Mouse (Mus musculus): Measurements from ENCODE around the gene Fbxw7. TPM values are rescaled to one million over a fixed set of nuclear protein-coding genes. Genes with fewer than 3 reads are reported as not detected.

Gene Fbxw7
- total and polyA plus RNA-seq, 3 experiments = 28.5 to 31.3 (median 29.8) TPM

GRCm38 (mm10) chr3:84841271-84841670, 26.2 kb downstream of the Fbxw7 start:
- in situ Hi-C loops (cut with MboI; ENCODE audit: low pct_ligation_motif_present, low pct_unique_long_range_greater_than_20kb, low sequenced_read_pairs) = loop anchor here (10.0 kb wide), 1 partner anchor 136 kb away; no protein-coding TSS in a partner anchor
- Histone ChIP-seq H3K79me2 (replicated peaks; ENCODE audit: control insufficient read depth, extremely low read depth, insufficient read depth, poor library complexity, severe bottlenecking) (peaks cover 26% of the 10 kb centered on the region), H3K36me3 (replicated peaks in 1 of 2; ENCODE audit: control insufficient read depth in 1 of 2, insufficient read depth in 1 of 2, low read length in 1 of 2) (peaks cover 9 to 31% of the 10 kb centered on the region in 2 experiments), H3K9me3 (replicated peaks; ENCODE audit: low read length) (no peaks in the 10 kb centered on the region), H3K4me1 (ENCODE audit: control insufficient read depth in 1 of 2, insufficient read depth in 2 of 2) (peaks cover 10 to 52% of the 10 kb centered on the region in 2 experiments; a peak in 3 of 4 replicates), H3K4me2 (ENCODE audit: insufficient read depth, low read depth, poor library complexity, severe bottlenecking) (no peak overlapping the region), H3K27ac (ENCODE audit: insufficient read depth, low read depth) (no peak overlapping the region), H3K9ac (ENCODE audit: insufficient read depth, low read depth) (no peak overlapping the region), H3K27me3 (replicated peaks) (no peaks in the 10 kb centered on the region), H3K4me3 (replicated peaks in 1 of 3; ENCODE audit: low read depth in 2 of 3, low read length in 2 of 3, poor library complexity in 1 of 3) (no peak overlapping the region)
- no peak for DNase-seq (ENCODE audit: extremely low read depth)
- dilution Hi-C loops (cut with MboI; ENCODE audit: extremely low pct_ligation_motif_present, extremely low pct_unique_long_range_greater_than_20kb, low sequenced_read_pairs) = no loop called here
- TF ChIP-seq E2F4 (IDR thresholded peaks at IDR 0.05; ENCODE audit: insufficient replicate concordance, low read depth, low read length) (no peak), HCFC1 (IDR thresholded peaks at IDR 0.05; ENCODE audit: low read depth, low read length) (no peak), MYC (IDR thresholded peaks at IDR 0.05; ENCODE audit: low read depth, low read length) (no peak), CTCF (conservative IDR thresholded peaks at IDR 0.05 in 1 of 2, IDR thresholded peaks at IDR 0.05 in 1 of 2; ENCODE audit: low read depth in 2 of 2, low read length in 2 of 2) (no peak), NRF1 (IDR thresholded peaks at IDR 0.05; ENCODE audit: low read depth, low read length) (no peak), ELF1 (IDR thresholded peaks at IDR 0.05; ENCODE audit: low read depth, low read length) (no peak), MXI1 (IDR thresholded peaks at IDR 0.05; ENCODE audit: low read depth, low read length) (no peak), RCOR1 (conservative IDR thresholded peaks at IDR 0.05; ENCODE audit: low read depth, low read length) (no peak), BHLHE40 (IDR thresholded peaks at IDR 0.05; ENCODE audit: low read depth, low read length) (no peak), SMC3 (IDR thresholded peaks at IDR 0.05; ENCODE audit: low read depth, low read length) (no peak), TBP (conservative IDR thresholded peaks at IDR 0.05; ENCODE audit: low read depth, low read length) (no peak), EP300 (IDR thresholded peaks at IDR 0.05; ENCODE audit: low read length) (no peak), IRF4 (IDR thresholded peaks at IDR 0.05; ENCODE audit: low read depth, low read length) (no peak), ETS1 (conservative IDR thresholded peaks at IDR 0.05; ENCODE audit: low read depth, low read length) (no peak), USF1 (IDR thresholded peaks at IDR 0.05; ENCODE audit: low read depth, low read length) (no peak)

DNA sequence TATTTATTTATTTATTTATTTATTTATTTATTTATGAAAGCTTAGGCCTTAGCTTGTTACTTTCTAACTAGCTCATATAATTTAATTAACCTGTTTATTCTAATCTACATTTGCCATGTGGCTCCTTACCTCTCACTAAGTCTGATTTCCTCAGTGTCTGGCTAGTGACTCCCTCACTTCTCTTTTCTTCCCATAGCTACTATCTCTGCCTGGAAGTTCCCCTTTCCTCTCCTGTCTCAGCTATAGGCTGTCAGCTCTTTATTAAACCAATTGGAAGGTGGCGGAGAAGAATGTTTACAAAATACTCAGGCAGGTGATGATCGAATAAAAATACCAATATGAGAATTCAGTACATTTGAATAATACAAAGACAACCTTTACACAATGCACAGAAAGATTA, 27.7 kb downstream of the Fbxw7 start:
- dilution Hi-C loops (cut with MboI; ENCODE audit: extremely low pct_ligation_motif_present, extremely low pct_unique_long_range_greater_than_20kb, low sequenced_read_pairs) (no loop called here), in situ Hi-C loops (cut with MboI; ENCODE audit: low pct_ligation_motif_present, low pct_unique_long_range_greater_than_20kb, low sequenced_read_pairs) (loop anchor here (10.0 kb wide), 1 partner anchor 138 kb away; no protein-coding TSS in a partner anchor)
- H3K79me2 ChIP-seq (replicated peaks; ENCODE audit: control insufficient read depth, extremely low read depth, insufficient read depth, poor library complexity, severe bottlenecking) = peaks cover 29% of the 10 kb centered on the region
- DNase-seq (ENCODE audit: extremely low read depth) = no peak
- no peaks in the 10 kb centered on the region for H3K27me3 ChIP-seq (replicated peaks)
- H3K36me3 ChIP-seq (replicated peaks in 1 of 2; ENCODE audit: control insufficient read depth in 1 of 2, insufficient read depth in 1 of 2, low read length in 1 of 2) = peaks cover 4 to 21% of the 10 kb centered on the region in 2 experiments
- H3K4me3 ChIP-seq (replicated peaks in 1 of 3; ENCODE audit: low read depth in 2 of 3, low read length in 2 of 3, poor library complexity in 1 of 3) = no peak overlapping the region
- TF ChIP-seq POLR2AphosphoS2 (IDR thresholded peaks at IDR 0.05; ENCODE audit: low read depth, low read length) (no peak), CTCF (conservative IDR thresholded peaks at IDR 0.05 in 1 of 2, IDR thresholded peaks at IDR 0.05 in 1 of 2; ENCODE audit: low read depth in 2 of 2, low read length in 2 of 2) (no peak)
- no peak overlapping the region for H3K4me2 ChIP-seq (ENCODE audit: insufficient read depth, low read depth, poor library complexity, severe bottlenecking)
- no peak overlapping the region for H3K9ac ChIP-seq (ENCODE audit: insufficient read depth, low read depth)
- H3K9me3 ChIP-seq (replicated peaks; ENCODE audit: low read length) = no peaks in the 10 kb centered on the region
- no peak overlapping the region for H3K27ac ChIP-seq (ENCODE audit: insufficient read depth, low read depth)
- peaks cover 5 to 37% of the 10 kb centered on the region in 2 experiments; a peak in 3 of 4 replicates for H3K4me1 ChIP-seq (ENCODE audit: control insufficient read depth in 1 of 2, insufficient read depth in 2 of 2)

All from CH12.LX (cell line).